Mouse (Mus musculus): ENCODE results near the gene Socs5.

Socs5 gene

DNA sequence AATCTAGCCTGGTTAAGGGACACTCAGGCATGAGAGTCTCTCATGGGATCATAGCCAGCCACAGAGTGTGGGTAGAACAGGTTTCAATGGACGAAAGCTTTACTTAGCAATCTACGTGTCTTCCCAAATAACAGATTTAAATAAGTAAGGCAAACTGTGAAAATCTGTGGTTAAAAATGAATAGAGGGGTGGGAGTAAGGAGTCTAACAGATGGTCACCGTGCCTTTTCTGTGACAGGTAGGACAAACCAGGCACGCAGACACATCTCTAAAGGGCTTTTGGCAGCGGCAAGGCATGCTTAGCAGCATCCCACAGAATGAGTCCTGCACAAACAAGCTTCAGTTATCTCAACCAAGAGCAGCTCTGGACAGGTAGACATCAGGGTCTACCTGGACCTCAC, 59.9 kb downstream of the Socs5 start:
- DNase-seq (ENCODE audit: low spot score in 2 of 2) = no peak

DNA sequence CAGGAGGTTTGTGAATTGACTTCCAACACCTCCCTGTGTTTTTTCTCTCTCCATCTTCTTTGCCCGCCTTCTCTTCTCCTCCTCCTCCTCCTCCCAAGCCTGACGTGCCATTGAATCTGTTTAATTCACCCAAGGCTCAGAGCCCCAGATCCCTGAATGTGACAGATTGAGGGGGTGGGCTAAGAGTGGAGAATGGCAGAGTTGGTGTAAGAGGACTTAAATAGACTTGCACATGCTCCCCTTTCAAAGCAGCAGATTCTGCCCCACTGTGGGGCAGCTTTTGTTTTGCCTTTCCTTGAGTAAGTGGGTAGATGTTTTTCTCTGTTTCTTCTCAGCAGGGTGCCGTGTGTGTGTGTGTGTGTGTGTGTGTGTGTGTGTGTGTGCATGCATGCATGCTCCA, 61.6 kb downstream of the Socs5 start:
- peak in 1 of 2 experiments; percentile 51 for DNase-seq (ENCODE audit: low spot score in 2 of 2)

DNA sequence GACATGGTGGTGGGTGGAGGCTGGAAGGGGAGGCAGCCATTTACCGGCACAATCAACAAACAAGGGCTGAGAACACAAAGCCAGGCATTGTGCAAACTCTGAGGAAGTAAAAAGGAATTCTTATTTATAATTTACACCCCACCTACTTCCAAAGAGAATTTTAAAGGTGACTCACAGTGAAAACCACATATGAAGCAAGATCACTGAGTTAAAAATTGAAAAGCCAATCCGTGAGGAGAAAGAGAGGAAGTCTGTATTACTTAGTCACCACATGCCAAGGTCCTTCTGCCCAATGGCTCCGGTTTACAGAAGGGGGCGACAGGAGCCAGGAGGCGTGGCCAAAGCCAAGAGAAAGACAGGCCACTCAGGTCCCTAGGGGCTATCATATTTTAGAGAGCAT, 62.9 kb downstream of the Socs5 start:
- DNase-seq (ENCODE audit: low spot score in 2 of 2) = no peak

DNA sequence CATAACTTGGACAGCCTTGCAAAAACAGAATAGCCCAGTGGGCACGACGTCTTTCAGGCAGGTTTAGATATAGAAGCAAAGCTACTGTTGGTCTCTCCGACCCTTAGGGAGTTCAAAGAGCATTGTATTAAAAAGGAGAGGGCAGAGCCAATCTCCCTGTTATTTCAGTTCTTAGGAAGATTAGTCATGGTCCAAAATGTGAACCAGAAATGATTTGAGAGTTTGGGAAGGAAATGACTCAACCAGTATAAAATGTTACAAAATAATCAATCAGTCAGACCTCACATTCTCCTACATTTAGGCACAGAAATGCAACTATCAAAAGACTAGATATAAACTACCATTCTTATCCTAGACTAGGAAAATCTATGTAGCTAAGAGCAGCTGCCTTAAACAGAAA, 64.6 kb downstream of the Socs5 start:
- DNase-seq (ENCODE audit: low spot score in 2 of 2) = no peak

DNA sequence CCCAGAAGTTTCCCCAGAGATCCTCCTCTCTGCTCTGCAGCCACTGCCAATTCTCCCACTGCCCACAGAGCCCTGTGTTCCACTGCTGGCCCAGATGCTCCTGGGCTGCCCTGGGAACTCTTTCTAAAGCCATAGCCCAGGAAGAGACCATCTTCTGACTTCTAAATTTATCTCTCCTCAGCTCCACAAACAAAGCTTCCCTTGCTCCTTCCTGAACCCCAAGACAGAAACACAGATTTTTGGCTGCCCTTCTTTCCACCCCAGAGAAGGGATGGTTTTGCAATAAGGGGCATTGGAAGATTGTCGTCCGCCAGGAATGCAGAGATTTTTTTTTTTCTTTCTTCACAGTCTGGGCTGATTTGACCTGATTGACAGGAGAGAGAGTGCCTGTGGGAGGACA, 66.5 kb downstream of the Socs5 start:
- DNase-seq (ENCODE audit: low spot score in 2 of 2) = no peak

DNA sequence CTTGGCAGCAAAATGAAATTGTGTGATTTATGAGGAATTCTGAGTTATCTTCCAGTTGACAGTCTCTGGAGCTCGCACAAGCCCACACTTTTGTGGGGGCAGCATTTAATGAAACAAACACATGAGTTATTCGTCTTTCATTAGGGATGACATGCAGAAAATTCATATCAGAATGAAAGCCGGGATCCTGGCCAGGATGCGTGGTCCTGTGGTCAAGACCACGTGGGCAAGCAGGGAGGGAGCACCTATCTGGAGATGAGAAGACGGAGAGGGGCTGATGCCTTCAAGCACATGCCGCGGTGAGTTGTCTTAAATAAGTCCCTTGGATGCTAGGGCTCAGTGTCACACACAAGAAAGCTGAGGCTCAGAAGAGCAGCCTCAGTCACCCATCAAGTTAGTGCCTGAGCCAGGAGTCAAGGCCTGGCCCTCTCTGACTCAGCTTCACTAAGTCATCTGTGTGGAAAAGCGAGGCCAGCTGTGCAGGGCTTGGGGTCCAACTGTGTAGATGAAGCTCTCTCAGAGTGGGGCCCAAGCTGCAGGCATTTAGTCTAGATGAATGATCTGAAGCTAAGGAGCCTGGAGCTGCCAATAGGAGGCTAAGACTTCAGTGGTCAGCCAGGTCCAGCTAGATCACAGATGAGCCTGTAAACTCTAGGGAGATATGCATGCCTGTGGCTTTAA, 67.3 kb downstream of the Socs5 start:
- no peak for DNase-seq (ENCODE audit: low spot score in 2 of 2)

DNA sequence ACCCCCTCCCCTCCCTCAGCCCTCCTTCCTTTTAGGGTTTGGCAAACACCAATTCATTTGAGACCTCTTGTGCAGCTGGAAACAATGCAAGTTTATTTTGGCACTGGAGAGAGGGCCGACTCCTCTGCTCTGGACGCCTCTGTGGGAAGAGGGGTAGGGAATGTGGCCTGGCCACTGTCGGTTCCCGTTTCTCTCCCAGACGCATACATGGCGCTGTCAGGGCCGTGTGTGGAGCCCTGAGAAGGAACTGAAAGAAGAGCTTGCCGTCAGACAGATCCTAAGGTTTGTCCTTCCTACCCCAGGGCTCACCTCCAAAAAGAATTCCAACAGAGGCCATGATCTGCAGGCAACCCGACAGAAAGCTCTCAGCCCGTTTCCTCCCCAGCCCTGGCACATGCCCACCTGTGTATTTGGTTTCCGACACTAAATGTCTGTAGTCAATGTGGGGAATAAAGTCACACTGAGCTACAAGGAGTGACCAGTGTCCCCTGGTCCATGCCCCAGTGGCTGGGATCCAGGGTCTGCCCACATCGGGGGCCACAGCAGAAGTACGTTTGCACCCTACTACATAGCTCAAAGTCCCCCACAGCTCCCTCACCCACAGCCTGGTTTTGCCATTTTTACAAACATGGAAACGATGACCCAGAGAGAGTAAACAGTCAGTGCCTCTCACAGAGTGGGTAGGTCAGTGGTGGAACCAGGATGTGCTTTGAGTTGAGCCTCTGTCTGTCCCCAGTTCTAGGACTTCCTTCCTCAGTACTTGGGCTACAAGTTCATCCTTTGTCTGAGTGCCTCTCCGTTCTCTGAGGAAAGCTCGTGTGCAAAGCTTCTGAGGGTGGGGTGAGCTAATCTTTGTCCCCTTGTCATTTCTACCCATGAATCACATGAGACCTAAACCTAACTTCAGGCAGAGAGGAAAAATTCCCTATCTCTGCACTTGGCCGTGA, 68.9 kb downstream of the Socs5 start:
- no peak for DNase-seq (ENCODE audit: low spot score in 2 of 2)

DNA sequence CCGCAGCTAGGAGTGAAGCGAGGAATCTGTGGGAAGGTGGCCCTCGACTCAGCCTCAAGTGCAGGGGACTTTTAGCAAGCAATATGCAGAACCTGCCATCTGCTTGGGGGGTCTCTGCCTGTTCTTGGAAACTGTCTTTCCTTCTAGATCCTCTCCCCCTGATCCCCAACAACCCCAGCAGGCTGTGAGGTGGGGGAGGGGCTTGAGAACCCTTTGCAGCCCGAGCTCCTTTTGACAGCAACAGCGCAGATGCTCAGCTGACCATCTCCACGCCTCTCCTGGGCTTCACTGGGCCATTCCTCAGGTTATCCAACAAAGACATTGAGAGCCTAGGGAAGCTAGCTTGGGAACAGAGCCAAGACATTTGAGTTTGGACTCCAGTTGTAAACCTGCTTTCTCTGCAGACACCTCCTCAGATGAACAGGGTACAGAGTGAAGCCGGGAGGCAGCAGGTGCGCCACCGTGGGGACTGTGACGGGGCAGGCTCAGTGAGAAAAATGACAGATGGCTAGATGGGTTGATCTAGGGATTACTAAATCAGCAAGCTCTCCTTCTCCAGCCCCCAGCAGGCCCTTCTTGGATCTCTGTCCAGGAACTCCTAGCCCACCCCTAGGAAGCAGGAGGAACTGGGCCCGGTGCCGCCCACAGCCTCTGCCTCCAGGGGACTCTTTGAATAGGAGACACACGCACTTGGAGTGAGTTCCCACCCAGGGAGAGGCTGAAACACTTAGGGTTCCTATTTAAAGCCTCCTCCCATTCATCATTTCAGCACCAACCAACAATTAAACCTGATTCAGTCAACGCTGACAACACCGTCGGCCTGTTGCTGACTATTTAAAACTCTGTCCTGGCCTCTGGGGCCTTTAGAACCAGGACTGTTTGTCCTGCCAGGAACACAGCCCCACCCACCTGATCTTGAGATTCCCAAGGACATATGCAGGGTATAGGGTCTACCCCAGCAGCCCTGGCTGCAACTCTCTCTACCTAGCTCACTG, 71.4 kb downstream of the Socs5 start:
- DNase-seq (ENCODE audit: low spot score in 2 of 2) = no peak

DNA sequence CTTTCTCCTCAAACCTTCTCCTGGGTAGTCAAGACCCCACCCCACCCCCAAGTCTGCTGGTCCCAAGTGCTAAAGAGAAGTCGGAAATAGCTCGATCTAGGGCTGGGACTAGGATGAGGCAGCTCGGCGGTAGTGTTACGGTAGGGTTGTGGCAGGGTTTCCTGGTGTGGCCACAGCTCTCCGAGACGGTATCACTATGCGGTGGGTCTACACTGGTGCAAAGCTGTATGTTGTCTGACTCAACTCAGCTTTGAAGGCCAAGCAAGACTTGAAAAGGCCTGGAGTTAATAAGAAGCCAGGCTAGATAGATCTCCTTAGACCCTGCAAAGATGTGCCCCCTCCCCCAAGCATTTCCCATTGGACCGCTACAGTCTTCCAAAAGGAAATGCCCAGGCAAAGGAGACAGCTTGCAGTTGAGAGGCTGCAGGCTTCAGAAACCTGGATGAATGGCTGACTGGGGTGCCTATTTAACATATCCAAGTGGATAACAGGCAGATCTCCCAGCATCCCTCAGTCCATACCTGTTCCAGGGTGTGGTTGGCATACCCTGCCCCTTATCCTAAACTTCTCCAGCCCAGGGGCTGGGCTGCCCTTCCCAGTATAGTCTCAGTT, 72.6 kb downstream of the Socs5 start:
- DNase-seq (ENCODE audit: low spot score in 2 of 2) = no peak

DNA sequence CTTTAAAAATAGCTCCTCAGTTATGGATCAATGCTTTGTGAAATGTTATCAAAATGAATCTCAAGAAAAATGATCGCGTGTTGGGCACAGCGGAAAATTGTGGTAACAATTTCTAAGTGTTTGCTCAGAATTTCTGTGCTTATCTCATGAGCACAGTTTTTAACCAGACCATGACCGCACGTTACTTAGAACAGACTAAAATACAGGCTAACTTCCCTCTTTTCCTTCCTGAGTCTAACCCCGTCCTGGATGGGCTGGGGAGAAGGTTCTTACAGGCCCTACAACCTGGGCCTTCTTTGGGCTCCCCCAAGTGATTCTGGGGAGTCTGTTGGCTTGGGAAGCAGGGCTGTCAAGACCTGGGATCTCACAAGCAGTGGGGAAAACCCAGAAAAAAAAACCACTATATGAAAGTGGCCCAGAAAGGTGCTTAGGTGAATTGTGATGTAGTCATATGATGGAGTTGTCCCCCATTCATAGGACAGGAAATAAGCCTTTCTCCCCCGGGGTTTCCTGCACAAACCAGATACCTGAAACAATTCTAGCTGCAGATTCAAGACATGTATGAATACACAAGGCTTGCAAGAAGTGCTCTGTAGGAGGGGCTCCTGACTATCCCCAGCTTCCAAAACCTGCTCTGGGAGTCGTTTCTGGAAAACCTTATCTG, 74.3 kb downstream of the Socs5 start:
- DNase-seq (ENCODE audit: low spot score in 2 of 2) = no peak

DNA sequence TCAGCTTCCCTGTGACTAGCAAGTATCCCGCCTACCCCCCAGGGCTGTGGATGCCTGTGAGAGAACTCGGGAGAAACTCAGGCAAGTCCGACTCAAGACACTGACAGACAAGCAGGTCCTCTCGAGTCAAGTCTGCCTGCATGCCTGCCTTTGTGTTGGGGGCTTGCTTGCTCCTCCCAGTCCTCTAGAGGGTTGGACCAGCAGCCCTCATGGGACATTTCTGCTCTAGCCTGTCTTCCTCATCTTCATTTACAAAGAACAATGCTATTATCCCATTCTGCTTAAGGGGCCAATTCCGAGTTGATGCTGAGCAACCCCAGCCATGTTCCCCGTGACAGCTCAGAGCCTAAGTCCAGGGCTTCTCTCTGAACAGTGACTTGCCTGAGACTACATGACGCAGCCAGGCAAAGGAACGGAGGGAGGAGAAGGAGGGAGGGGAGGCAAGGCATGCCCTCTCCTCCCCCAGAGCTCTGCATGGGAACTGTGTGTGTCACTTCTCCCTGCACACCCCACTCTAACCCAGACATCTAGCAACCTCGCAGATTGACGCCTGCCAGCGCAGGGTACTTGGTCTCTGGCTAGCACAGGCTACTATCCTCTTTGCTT, 78.1 kb downstream of the Socs5 start:
- no peak for DNase-seq (ENCODE audit: low spot score in 2 of 2)

DNA sequence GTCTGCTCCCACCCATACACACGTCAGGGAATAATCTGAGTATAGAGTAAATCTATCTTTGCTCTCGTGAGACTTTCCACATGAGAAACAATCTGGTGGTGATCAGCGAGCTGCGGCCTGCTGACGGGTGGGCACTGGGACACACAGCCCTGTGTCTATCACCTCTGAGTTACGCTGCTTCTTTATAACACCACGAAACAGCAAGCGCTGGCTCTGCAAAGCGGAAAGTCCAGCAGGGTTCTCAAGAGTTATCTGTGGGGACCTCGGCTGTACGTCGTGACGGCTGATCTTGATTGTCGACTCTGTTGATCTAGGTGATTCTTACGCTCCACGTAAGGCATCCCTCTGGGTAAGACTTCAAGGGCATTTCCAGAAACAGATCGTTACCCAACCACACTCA, 79.5 kb downstream of the Socs5 start:
- DNase-seq (ENCODE audit: low spot score in 2 of 2) = no peak
